In the genomic region with DNA sequence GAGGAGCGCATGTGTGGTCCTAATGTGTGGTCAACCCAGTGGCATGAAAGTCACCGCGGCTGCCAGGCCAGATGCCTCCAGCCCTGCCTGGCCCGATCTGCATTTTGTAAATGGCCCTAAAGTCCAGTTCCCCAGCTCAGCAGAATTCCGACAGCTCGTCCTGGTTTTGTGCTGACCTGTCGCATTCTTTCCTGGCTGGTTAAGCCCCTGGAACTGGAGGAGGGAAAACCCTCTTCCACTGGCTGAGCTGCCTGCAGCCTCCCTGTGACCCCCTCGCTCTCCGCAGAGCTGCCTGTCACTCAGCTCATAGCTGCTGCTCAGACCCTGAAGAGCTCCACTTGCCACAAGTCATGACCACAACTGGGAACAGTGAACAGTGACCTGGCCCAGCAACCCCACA, we compare ENCODE assay signal across 18 mouse cellular contexts.
A peak's percentile ranks its signal among the peaks of the same experiment; 100 is the strongest.
DNase-seq lines count a peak whose midpoint lies in the region; ATAC-seq and TF ChIP-seq lines count a peak whose summit lies in the region.
"Had no signal": no experiment of that assay in that cellular context is flagged by ENCODE, and none has a peak within 500 bp of the region (broad histone marks: within the 10 kb centered on the region; RNA-seq: fewer than 3 reads in every experiment).

No protein-coding gene starts in this region.

- TF ChIP-seq CTCF in kidney, adult 2 months (conservative IDR thresholded peaks at IDR 0.05; ENCODE audit: insufficient read depth, insufficient read length, low read depth, low read length), result no peak
- TF ChIP-seq CTCF in kidney, postnatal 0 days (IDR thresholded peaks at IDR 0.05; ENCODE audit: low read depth), result no peak

- H3K4me2 ChIP-seq in kidney, postnatal 0 days (ENCODE audit: low read length), result no peak overlapping the region
- H3K4me2 ChIP-seq: neural tube, embryonic 13.5 days had no signal

- DNase-seq in kidney, adult 2 months, result peak; percentile 37
- no peak for DNase-seq in kidney, adult 9 months
- peak; percentile 54 for DNase-seq in embryo, embryonic 9.5 days (ENCODE audit: extremely low spot score)
- DNase-seq in kidney, postnatal 0 days (ENCODE audit: low spot score), result peak; percentile 72
- peak; percentile 71 for DNase-seq in mesoderm, embryonic 11.5 days (ENCODE audit: low read depth, low spot score)
- no peak for DNase-seq in adrenal gland, postnatal 36 days
- no peak for DNase-seq in thymus, postnatal 10 days (ENCODE audit: low spot score in 2 of 2)
- DNase-seq: adrenal gland, adult 8-10 months; cerebellum, postnatal 14 days; forebrain, postnatal 0 days; gastrocnemius, postnatal 25 days; heart, postnatal 10 days; liver, postnatal 0 days; retina, postnatal 1 day; thymus, postnatal 25 days had no signal

- no peaks in the 10 kb centered on the region for H3K36me3 ChIP-seq in kidney, adult 2 months (ENCODE audit: control insufficient read depth, insufficient read depth, low read length)
- no peaks in the 10 kb centered on the region for H3K36me3 ChIP-seq in kidney, postnatal 0 days (ENCODE audit: insufficient read depth, low read length)
- H3K36me3 ChIP-seq: neural tube, embryonic 13.5 days had no signal

- no peak overlapping the region for H3K4me3 ChIP-seq in kidney, adult 2 months (ENCODE audit: insufficient read depth, low read depth, low read length)
- H3K4me3 ChIP-seq in kidney, postnatal 0 days (replicated peaks; ENCODE audit: low read depth, low read length), result no peak overlapping the region
- H3K4me3 ChIP-seq: neural tube, embryonic 13.5 days had no signal

- H3K9me3 ChIP-seq in kidney, postnatal 0 days (replicated peaks; ENCODE audit: low read length), result no peaks in the 10 kb centered on the region
- H3K9me3 ChIP-seq: neural tube, embryonic 13.5 days had no signal

- H3K27me3 ChIP-seq in kidney, adult 2 months (replicated peaks; ENCODE audit: control insufficient read depth, insufficient read depth, low read length), result no peaks in the 10 kb centered on the region
- no peaks in the 10 kb centered on the region for H3K27me3 ChIP-seq in kidney, postnatal 0 days (ENCODE audit: insufficient read depth, low read length)
- H3K27me3 ChIP-seq: neural tube, embryonic 13.5 days had no signal

- ATAC-seq in kidney, postnatal 0 days (replicated peaks; ENCODE audit: low FRiP score, low read depth), result peak; percentile 67; the same call in 1 of the 2 replicates
- ATAC-seq: forebrain, postnatal 0 days; inflammation-experienced regulatory T-cells, adult 6 months; liver, postnatal 0 days had no signal

- H3K27ac ChIP-seq in kidney, adult 2 months (ENCODE audit: insufficient read depth, low read depth, low read length), result no peak overlapping the region
- peak overlapping the region; percentile 51 for H3K27ac ChIP-seq in kidney, postnatal 0 days
- H3K27ac ChIP-seq: macrophage; neural tube, embryonic 13.5 days had no signal

- peak overlapping the region; percentile 8; the same call in 1 of the 2 replicates for H3K9ac ChIP-seq in kidney, postnatal 0 days (ENCODE audit: low read depth, low read length)
- H3K9ac ChIP-seq: forebrain, postnatal 0 days; liver, postnatal 0 days; neural tube, embryonic 13.5 days had no signal

- TF ChIP-seq POLR2A in kidney, adult 2 months (IDR thresholded peaks at IDR 0.05; ENCODE audit: low read depth, low read length), result no peak

- WGBS in kidney, adult 2 months, result 34% methylated on average over 9 of the region's 9 CpGs
- WGBS in kidney, postnatal 0 days, result 37% methylated on average over 9 of the region's 9 CpGs

- no peaks in the 10 kb centered on the region for H3K4me1 ChIP-seq in kidney, adult 2 months (ENCODE audit: control insufficient read depth, insufficient read depth, low read length)
- H3K4me1 ChIP-seq in kidney, postnatal 0 days (replicated peaks; ENCODE audit: insufficient read depth, low read length), result peaks cover 16% of the 10 kb centered on the region; the same call in 1 of the 2 replicates

Comparison
In these comparisons a context has a peak if more than half of its experiments do, and no peak if none do; other contexts are left out.
1. DNase-seq: peak in kidney, adult 2 months (single experiment), embryo, embryonic 9.5 days (single experiment), kidney, postnatal 0 days (single experiment) and mesoderm, embryonic 11.5 days (single experiment); none in kidney, adult 9 months (single experiment), adrenal gland, postnatal 36 days (0 of 2) and thymus, postnatal 10 days (0 of 2).